Mouse (Mus musculus): ENCODE measurements around the gene Gprin3.
"Not testable (repeated sequence)": the region's sequence is repeated elsewhere in the genome, so short reads cannot be mapped to it uniquely, and the experiment has no call there.

Gene Gprin3

DNA sequence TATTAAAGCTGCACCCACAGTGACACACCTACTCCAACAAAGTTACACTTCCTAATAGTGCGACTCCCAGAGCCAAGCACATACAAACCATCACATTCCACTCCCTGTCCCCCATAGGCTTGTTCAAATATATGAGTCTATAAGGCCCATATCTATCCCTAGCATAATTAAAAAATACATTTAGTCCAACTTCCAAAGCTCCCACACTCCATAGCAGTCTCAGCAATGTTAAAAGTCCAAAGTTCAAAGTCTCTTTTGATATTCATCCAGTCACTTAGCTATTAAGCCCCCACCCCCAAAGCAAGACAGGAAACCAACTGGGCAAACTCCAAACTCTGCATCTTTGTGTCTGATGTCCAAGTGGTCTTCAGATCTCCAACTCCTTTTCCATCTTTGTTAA is 84.9 kb downstream of the Gprin3 start:
- DNase-seq: no peak

DNA sequence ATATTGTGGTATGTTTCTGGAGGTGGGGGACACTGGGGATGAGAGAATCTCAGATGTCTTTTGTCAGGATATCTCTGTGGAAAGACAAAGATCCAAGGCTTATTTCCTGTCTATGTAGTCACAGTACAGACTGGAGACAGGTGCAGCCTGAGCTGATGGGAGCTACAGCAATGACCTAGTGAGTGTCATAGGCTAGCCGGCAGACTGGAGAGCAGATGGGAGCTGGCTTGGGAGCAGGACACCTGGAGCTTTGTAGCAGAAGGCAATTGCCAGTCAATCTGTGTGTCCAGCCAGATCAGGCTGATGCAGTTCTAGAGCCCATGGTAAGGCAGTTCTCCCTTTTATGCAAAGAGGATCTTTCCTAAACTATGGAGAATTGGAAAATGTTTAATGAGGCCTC is 97.8 kb downstream of the Gprin3 start:
- no peak for DNase-seq

DNA sequence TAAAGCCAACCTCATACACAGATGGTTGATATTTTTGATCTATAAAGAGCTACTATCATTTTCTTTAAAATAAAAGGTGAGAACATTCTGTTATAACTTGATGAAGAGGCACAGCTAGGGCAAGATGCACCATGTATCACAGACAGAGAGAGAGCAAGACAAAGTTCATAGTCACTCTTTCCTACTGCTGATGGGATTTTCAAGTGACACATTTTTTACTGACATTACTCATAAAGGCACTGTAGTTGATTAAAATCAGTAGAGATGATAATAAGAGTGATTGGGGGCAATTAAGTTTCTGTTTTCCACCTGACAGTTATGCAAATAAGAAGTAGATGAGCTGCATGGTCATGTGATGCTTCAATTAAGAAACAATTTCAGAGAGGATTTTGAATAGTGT is 110.2 kb downstream of the Gprin3 start:
- no peak for DNase-seq

DNA sequence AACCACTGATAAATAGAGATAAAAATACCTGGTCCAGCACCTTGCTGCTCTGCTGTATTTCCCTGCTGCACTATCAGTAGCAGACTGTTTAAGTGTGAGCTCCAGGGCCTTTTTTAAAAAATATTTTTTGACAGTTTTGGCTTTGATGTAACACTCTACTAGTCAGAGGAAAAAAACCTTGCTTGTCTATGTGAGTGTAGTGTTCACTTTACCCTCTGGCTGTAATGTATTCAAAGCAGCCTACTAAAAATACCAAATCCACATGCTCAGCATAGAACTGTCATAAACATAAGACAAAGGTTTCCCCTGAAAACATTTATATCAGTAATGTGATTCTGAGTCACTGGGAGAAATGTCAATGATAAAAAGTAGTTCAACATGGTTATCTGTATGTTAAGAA is 111.0 kb downstream of the Gprin3 start:
- no peak for DNase-seq

DNA sequence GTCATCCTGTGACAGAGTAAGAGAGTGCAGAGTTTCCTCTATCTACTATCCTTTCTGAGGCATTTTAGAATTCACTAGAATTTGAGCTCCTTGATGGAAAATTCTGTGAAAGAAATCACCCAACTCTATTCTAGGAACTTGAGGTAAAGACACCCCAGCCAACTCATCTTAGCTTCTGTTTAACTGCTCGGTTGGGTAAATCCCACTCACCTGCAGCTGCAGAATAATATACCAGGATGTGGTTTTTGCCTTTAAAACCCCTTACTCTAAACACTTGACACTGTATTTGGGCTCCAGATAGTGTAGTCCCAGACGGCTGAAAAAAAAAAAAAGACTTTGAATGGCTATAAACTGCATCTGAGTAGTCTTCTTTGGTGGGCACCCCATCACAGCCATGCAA is 112.9 kb downstream of the Gprin3 start:
- DNase-seq: peak in 1 of 2 experiments; percentile 24

DNA sequence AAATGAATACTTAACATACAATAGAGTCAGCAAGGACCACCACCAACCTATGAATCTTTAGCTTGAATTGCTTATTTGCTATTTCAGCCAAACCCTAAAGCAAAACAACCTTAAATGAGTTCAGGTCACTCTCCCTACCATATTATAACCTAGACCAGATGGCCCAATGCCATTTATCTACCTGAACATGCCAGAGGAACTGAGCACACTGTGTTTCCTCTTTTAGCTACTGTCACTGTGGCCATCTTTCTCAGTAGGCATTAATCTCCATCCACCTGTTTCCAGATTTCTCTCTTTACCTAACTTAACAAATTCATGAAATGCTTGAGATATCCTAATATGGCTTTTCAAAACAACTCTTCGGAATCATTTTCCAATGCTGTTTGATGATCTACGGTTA is 114.9 kb downstream of the Gprin3 start:
- DNase-seq: no peak

DNA sequence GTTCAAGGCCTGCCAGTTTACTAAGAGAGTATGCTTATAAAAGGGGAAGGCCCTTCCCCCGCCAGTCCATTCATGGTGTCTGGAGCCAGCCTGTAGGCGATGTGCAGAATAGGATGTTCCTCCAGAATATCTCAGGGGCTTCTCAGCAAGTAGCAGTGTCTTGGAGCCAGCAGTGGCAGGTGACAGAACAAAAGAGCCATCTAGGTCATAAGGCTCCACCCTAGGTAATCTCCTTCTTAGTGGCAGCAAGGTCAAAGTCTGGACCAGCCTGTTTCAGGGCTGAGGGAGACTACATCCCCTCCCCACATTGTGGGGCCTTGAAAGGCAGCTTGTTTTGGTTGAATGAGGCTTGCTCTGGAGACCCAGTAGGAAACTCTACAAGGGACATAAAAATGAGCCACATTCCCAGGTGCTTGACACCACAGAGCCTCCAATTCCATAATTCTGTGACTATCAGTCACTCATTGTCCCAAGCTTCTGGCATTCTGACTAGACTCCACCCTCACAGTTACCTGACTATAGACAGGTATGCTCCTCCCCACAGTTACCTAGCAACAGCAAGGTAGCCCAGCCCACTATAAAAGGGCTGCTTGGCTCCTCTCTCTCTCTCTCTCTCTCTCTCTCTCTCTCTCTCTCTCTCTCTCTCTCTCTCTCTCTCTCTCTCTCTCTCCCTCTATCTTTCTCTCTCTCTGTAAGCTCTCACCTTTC is 121.7 kb downstream of the Gprin3 start:
- not testable (repeated sequence) for DNase-seq

DNA sequence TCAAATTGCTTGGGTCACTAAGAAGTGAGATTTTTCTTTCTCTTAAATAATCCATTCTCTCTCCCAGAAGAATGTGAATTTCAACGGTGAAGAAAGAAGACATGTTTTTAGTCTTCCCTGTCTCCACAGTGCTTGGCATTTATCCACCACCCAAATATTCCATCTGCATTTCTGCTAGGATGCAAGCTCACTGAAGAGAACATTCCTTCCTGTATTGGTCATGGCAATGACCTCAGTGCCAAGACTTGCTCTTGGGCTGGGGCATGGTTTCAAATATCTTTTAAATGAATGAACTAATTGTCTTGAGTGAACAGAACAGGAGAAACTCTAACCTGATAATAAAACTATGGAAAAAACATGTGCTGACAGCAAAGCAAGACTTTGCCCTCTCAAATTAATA is 123.1 kb downstream of the Gprin3 start:
- no peak for DNase-seq

All from thymus, postnatal 36 days (tissue).